Mouse (Mus musculus) heart, embryonic 14.5 days (tissue): ENCODE data around the gene Nup214. TPM values are rescaled to one million over a fixed set of nuclear protein-coding genes. Genes with fewer than 3 reads are reported as not detected.

Source experiments
- ATAC-seq: fragments of 200-750 bp; cut with Nextera tagmentation; 2 replicates; pipeline ENCODE4 v1.8.0; 2017; ENCODE audit warnings: low read depth, moderate TSS enrichment; ENCODE audit not compliant: insufficient number of reproducible peaks, insufficient read depth, low FRiP score
- H3K27ac ChIP-seq, 2 experiments: fragments of 200-500 bp in 1 of 2; fragments of 300-500 bp in 1 of 2; sonication (generic) in 1 of 2; replicated peaks in 1 of 2; 2 replicates each; pipeline ENCODE4 v1.5.1; 2012 to 2014; ENCODE audit warnings: low read depth in 2 of 2, low read length in 2 of 2, control low read depth in 1 of 2, mild to moderate bottlenecking in 1 of 2, mixed read lengths in 1 of 2; ENCODE audit not compliant: control insufficient read depth in 1 of 2, insufficient read depth in 1 of 2
- H3K27me3 ChIP-seq: fragments of 300-500 bp; sonication (generic); 2 replicates; pipeline ENCODE4 v1.6.1; 2014; ENCODE audit warnings: mild to moderate bottlenecking, low read length, control low read depth; ENCODE audit not compliant: control insufficient read depth, insufficient read depth
- H3K36me3 ChIP-seq: fragments of 300-500 bp; sonication (generic); 2 replicates; pipeline ENCODE4 v1.6.1; 2014; ENCODE audit warnings: mild to moderate bottlenecking, control low read depth, low read length, mixed read lengths; ENCODE audit not compliant: control insufficient read depth, insufficient read depth
- H3K4me1 ChIP-seq, 2 experiments: fragments of 200-500 bp in 1 of 2; fragments of 300-500 bp in 1 of 2; sonication (generic) in 1 of 2; 2 replicates each; pipeline ENCODE4 v1.6.1; 2012 to 2014; ENCODE audit warnings: low read length in 2 of 2, control low read depth in 1 of 2, mixed read lengths in 1 of 2; ENCODE audit not compliant: control insufficient read depth in 2 of 2, insufficient read depth in 2 of 2
- H3K4me2 ChIP-seq: fragments of 300-500 bp; sonication (generic); 2 replicates; pipeline ENCODE4 v1.6.1; 2014; ENCODE audit warnings: mild to moderate bottlenecking, low read length
- H3K4me3 ChIP-seq, 2 experiments: fragments of 200-500 bp in 1 of 2; fragments of 300-500 bp in 1 of 2; sonication (generic) in 1 of 2; 2 replicates each; pipeline ENCODE4 v1.5.1; 2012 to 2014; ENCODE audit warnings: low read length in 2 of 2, mild to moderate bottlenecking in 2 of 2, control low read depth in 1 of 2, low read depth in 1 of 2, moderate library complexity in 1 of 2; ENCODE audit not compliant: control insufficient read depth in 1 of 2, insufficient read depth in 1 of 2
- H3K9ac ChIP-seq: fragments of 300-500 bp; sonication (generic); 2 replicates; pipeline ENCODE4 v1.6.1; 2014; ENCODE audit warnings: mild to moderate bottlenecking, low read length
- H3K9me3 ChIP-seq: fragments of 300-500 bp; sonication (generic); 2 replicates; pipeline ENCODE4 v1.6.1; 2016; ENCODE audit warnings: low read length, control low read depth; ENCODE audit not compliant: control insufficient read depth
- WGBS: fragments of 180-500 bp; shearing (Covaris S2); extraction: QIAGEN DNeasy Blood & Tissue Kit; methylation state at CpG from one replicate; pipeline ENCODE4 v1.1.7; 2014; 5-methylcytosine and 5-hydroxymethylcytosine counted together
- polyA plus RNA-seq: library from polyadenylated mRNA; unstranded; fragments of >200 nt; fragmentation: Nextera tagmentation; extraction: Ambion mirVana; gene quantifications from 2 replicates; pipeline ENCODE4 v1.2.1, GENCODE M21; 2014

Gene Nup214
- polyA plus RNA-seq, 1 experiment from 2014 or later = 46.2 TPM

- Histone ChIP-seq H3K27me3 (no peaks in the 10 kb centered on the region), H3K9ac (no peak overlapping the region), H3K4me3 (no peak overlapping the region), H3K4me1 (no peaks in the 10 kb centered on the region), H3K27ac (no peak overlapping the region), H3K36me3 (peaks cover 98% of the 10 kb centered on the region), H3K4me2 (no peak overlapping the region), H3K9me3 (no peaks in the 10 kb centered on the region)
- 79% methylated on average over 9 of the region's 9 CpGs for WGBS
- ATAC-seq = no peak
Measured at GRCm38 (mm10) chr2:31994896-31995295, 20.7 kb downstream of the Nup214 start.

DNA sequence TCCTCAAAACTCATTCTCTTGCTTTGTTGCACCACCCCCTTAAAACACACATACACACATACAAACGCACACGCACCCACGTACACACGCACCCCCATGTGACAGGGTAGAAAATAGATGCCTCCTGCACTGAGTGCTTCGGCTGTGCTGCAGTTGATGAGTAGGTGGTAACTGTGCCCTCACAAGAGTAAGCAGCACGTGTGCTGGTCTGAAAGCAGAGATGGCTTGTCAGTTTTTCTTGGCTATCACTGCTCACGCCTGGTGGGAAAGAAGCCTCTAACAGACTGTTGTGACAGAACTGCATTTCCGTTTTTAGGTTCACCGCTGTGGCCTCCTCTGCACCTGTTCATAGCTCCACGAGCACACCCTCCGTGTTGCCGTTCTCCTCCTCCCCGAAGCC lies 21.8 kb downstream of the Nup214 start:
- Histone ChIP-seq H3K9ac (no peak overlapping the region), H3K27ac (no peak overlapping the region), H3K4me1 (no peaks in the 10 kb centered on the region), H3K4me2 (no peak overlapping the region), H3K9me3 (no peaks in the 10 kb centered on the region), H3K36me3 (peaks cover 95% of the 10 kb centered on the region), H3K27me3 (no peaks in the 10 kb centered on the region), H3K4me3 (no peak overlapping the region)
- no peak for ATAC-seq
- WGBS = 93% methylated on average over 13 of the region's 13 CpGs

DNA sequence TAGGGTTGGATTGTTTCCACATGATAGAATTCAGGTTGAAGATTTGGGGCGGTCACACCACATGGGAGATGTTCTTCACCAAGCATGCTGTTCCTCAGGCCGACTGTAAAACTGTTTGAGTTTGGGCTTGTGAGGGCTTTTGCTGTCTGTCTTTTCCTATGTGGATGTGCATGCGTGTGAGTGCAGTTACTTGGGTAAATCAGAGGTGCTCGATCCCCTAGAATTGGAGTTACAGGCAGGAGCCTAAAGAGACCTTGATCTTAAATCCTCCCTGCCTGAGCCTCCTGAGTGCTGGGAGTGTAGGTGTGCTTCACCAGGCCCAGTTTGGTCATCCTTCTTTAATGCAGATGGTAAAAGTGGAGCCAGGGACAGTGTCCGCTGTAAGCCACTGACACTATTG lies 23.3 kb downstream of the Nup214 start:
- Histone ChIP-seq H3K27ac (no peak overlapping the region), H3K4me2 (no peak overlapping the region), H3K9me3 (no peaks in the 10 kb centered on the region), H3K4me3 (no peak overlapping the region), H3K27me3 (no peaks in the 10 kb centered on the region), H3K36me3 (peaks cover 87% of the 10 kb centered on the region), H3K9ac (no peak overlapping the region), H3K4me1 (no peaks in the 10 kb centered on the region)
- 91% methylated on average over 5 of the region's 5 CpGs for WGBS
- ATAC-seq = no peak

DNA sequence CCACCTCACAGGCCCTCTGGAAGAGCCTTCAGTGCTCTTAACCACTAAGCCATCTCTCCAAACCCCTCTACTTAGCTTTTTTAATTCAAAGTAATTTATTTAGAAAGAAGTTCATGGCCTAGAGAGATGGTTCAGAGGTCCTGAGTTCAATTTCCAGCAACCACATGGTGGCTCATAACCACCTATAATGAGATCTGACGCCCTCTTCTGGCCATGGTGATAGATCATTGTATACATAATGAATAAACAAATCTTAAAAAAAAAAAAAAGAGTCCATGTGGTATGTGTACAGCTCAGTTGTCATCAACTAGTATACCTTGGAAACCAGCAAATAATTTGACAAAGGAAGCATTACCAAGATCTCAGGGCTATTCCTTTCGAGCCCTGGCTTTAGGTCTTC lies 24.2 kb downstream of the Nup214 start:
- 61% methylated on average over 2 of the region's 2 CpGs for WGBS
- Histone ChIP-seq H3K36me3 (peaks cover 87% of the 10 kb centered on the region), H3K4me1 (no peaks in the 10 kb centered on the region), H3K27me3 (no peaks in the 10 kb centered on the region), H3K4me3 (no peak overlapping the region), H3K9me3 (no peaks in the 10 kb centered on the region), H3K4me2 (no peak overlapping the region), H3K9ac (no peak overlapping the region), H3K27ac (no peak overlapping the region)
- no peak for ATAC-seq

- WGBS = 95% methylated on average over 2 of the region's 2 CpGs
- no peak for ATAC-seq
- no peaks in the 10 kb centered on the region for H3K4me1 ChIP-seq
- no peak overlapping the region for H3K4me3 ChIP-seq
- H3K27me3 ChIP-seq = no peaks in the 10 kb centered on the region
- H3K9me3 ChIP-seq = no peaks in the 10 kb centered on the region
- H3K9ac ChIP-seq = no peak overlapping the region
- H3K27ac ChIP-seq = no peak overlapping the region
- H3K4me2 ChIP-seq = no peak overlapping the region
- H3K36me3 ChIP-seq = peaks cover 92% of the 10 kb centered on the region
Measured at GRCm38 (mm10) chr2:32008311-32008710, 34.1 kb downstream of the Nup214 start.

GRCm38 (mm10) chr2:32008716-32009115 lies 34.5 kb downstream of the Nup214 start:
- WGBS = 89% methylated on average over 11 of the region's 11 CpGs
- Histone ChIP-seq H3K9me3 (no peaks in the 10 kb centered on the region), H3K27me3 (no peaks in the 10 kb centered on the region), H3K4me2 (no peak overlapping the region), H3K36me3 (peaks cover 91% of the 10 kb centered on the region), H3K9ac (no peak overlapping the region), H3K4me3 (no peak overlapping the region), H3K27ac (no peak overlapping the region), H3K4me1 (no peaks in the 10 kb centered on the region)
- ATAC-seq = no peak

DNA sequence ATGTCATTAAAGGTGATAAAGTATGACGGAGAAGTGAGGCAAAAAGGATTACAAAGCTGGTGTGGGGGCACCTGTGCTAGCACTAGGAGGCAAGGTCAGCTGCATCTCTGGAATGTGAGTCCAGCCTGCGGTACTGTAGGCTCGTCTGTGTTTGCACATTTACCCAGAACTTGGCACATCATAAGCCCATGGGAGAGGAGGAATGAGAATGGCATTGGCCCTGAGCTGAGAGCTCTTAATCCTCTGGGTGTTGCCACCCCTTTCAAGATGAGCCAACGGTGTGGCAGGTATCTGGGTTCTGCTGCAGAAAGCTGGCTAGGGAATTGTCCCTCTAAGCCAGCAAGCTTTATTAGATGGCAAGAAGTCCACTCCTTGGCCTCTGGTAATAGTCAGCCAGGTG lies 45.5 kb downstream of the Nup214 start:
- ATAC-seq = no peak
- H3K9me3 ChIP-seq = no peaks in the 10 kb centered on the region
- 78% methylated on average over 4 of the region's 4 CpGs for WGBS
- H3K9ac ChIP-seq = no peak overlapping the region
- H3K36me3 ChIP-seq = peaks cover 100% of the 10 kb centered on the region
- H3K4me2 ChIP-seq = no peak overlapping the region
- no peaks in the 10 kb centered on the region for H3K27me3 ChIP-seq
- H3K4me3 ChIP-seq = no peak overlapping the region
- H3K4me1 ChIP-seq = no peaks in the 10 kb centered on the region
- H3K27ac ChIP-seq = no peak overlapping the region

DNA sequence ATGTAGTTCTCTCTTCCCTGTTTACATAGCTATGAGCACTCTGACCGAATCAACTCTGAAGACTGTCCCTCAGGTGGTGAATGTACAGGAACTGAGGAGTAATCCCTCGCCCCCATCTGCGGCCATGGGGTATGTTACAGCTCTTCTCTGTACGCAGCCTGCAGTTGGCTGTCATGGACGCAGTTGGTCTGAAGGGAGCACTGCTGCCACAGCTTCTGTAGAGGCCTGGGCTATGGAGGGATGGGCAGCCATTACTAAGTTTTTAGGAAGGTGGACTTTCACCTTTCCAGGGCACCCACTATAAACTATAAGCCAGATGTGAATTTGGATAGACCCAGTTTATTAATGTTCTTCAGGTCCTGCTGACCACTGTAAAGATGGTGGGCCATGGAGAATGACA lies 46.0 kb downstream of the Nup214 start:
- peaks cover 100% of the 10 kb centered on the region for H3K36me3 ChIP-seq
- no peak overlapping the region for H3K4me3 ChIP-seq
- no peaks in the 10 kb centered on the region for H3K4me1 ChIP-seq
- ATAC-seq = no peak
- no peaks in the 10 kb centered on the region for H3K27me3 ChIP-seq
- H3K9me3 ChIP-seq = no peaks in the 10 kb centered on the region
- no peak overlapping the region for H3K27ac ChIP-seq
- no peak overlapping the region for H3K4me2 ChIP-seq
- 87% methylated on average over 5 of the region's 5 CpGs for WGBS
- H3K9ac ChIP-seq = no peak overlapping the region
